Mouse (Mus musculus): ENCODE measurements at regions not wholly inside any gene's neighbourhood (a gene's known extent, or its start where the extent isn't known, plus 50 kb on each side); places are given as distances from the start of the nearest gene placed in this dataset.
"Not testable (repeated sequence)": the region's sequence is repeated elsewhere in the genome, so short reads cannot be mapped to it uniquely, and the experiment has no call there.

DNA sequence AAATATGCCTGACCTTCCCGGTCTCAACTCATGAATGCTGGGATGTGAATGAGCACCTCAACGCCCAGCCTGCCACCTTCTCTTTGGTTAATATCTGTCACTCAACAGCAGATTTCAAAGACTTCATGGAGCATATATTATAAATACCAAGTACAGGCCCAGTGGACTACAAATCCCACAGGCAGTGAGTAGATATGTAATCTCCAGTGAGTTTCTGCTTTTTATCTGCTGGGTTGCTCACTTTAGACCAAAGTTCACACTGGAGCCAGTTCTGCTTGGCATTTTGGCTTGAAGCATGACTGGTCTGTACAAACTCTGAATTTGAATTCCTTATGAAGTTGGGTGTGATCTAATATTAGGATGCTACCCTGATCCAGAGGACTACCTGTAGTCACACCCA lies 377.1 kb upstream of the Ngly1 start:
- ATAC-seq (ENCODE audit: low TSS enrichment), result no peak

DNA sequence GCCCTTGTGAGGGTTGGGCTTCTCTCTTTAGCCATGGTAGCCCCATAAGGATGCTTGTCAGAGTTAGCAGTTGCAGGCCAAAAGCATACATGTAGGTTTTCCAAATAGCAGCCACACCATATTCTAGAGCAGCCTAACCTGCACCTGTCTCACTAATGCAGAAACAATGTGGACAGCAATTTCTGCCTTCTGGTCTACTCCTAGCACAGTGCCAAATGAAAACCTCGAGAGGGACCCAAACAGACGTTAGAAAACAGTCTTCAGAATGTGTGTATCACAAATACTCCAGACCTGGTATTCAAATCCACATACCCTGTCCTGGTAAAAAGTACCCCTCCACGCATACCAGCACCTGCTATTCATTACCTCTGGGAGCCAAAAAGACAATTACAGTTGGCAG lies 368.9 kb upstream of the Ngly1 start:
- no peak for ATAC-seq (ENCODE audit: low TSS enrichment)

DNA sequence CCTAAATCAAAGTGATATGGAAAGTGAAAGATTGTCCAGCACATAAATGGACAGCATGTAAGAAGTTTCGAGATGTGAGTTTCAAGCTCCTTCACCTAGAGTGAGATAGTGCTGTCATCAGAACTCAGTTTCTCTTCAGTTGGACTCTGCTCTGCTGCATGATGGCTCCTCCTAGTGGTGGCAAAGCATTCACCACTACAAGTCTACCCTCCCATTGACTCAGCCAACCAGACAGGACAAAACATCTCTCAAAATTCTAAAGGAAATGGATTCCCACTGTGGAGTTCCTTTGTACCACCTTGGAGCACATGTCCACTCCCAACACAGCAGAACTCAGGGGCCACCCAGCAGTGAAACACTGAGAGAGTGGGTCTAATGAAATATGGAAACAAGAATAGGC lies 367.8 kb upstream of the Ngly1 start:
- peak; percentile 95 for ATAC-seq (ENCODE audit: low TSS enrichment)

DNA sequence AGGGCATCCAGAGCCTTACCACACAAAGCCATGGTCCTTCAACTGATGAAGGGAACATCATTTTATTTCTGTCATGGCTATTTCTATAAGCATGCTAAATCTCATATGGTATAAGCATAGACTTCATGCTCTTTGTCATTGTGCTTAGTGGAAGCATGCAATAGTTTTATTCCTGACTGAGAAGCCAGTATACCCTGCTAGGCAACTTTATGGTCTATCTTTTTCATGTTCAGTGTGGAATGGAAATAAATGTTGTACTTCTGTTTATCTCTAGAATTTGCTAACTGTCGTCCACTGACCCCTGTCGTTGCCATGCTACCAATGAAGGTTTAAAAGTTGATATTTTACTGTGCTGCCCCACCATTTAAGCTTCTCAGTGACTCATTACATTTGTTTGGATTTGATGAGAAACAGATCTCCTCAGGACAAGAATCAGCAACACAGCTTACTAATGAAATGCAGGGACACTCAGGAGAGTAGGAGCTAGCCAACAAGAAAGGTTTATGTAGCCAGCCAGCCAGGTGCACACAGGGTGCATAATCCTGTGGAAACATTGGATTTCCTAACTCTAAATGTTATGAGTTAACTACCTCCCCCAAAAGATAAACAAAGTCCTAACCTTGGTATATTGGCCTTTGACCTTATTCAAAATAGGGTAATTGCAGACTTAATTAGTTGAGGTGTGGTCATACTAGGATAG lies 364.3 kb upstream of the Ngly1 start:
- no peak for ATAC-seq (ENCODE audit: low TSS enrichment)

DNA sequence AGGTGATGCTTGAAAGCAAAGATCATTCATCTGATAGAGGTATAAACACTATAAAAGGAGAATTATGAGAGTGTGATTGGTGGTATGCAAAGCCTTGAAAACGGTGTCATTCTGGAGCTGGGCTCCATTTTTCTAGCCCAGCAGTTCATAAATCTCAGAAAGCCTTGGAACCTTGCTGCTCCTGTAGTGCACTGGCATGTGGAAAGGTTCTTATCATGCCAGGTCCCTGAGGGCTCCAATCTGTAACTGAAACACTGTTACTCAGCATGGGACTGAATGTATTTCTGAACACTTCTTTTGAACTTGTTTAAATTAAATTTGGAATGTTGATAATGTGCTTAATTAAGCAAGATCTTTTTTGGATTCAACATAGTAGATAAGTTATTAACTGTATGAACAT lies 352.0 kb upstream of the Ngly1 start:
- no peak for ATAC-seq (ENCODE audit: low TSS enrichment)

DNA sequence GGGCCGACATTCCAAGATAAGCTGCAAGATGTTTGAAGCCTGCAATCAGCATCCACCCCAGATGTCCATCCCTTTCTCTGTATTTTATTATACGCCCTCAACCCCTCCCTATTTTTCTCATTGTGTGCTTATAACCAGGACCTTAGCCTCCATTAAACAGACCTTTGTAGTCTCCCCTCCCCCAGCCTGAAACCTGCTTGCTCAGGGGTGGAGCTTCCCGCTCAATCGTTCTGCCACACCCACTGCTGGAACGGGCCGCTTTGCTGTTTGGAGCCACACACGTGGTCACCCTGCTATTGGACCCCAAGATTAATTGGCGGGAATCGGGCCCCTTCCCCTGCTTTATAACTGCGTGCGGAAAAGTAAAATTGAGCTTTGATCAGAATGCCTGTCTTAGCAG lies 342.7 kb upstream of the Ngly1 start:
- not testable (repeated sequence) for ATAC-seq (ENCODE audit: low TSS enrichment)

DNA sequence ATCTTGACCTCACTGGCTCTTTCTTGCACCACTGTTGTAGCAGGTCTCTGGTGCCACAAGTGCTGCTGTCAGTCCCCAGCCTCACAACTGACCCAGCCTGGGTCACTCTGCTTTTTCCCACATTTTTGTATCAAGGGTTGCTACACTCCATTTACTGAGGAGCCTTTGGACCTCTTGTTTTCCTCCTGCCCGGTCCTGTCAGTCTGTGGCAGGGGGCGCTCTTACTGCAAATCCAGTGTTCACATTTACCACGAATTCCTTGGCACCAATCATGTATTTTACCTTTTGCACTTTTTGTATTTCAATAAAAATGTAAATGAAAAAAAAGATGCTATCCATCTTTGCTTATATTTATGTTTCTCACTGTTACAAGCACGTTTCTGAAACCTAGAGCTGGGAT lies 335.9 kb upstream of the Ngly1 start:
- not testable (repeated sequence) for ATAC-seq (ENCODE audit: low TSS enrichment)

DNA sequence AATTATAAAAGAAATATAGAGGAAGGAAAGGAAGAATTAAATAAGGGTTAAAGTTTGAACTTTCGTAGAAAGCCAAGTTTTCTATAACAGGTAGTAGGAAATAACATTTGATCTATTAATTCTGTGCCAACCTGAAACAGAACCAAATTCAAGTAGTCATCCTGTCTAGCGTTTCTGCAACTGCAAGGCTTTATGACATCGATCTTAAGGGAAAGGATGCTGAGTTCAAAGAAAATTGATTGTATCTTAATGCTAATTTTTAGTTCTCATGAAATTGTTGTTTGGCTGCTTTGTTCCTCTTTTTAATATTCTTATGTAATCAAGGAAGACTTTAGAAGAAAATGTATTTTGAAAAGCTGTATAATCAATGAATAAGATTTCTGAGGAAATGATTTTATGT lies 334.9 kb upstream of the Ngly1 start:
- no peak for ATAC-seq (ENCODE audit: low TSS enrichment)

DNA sequence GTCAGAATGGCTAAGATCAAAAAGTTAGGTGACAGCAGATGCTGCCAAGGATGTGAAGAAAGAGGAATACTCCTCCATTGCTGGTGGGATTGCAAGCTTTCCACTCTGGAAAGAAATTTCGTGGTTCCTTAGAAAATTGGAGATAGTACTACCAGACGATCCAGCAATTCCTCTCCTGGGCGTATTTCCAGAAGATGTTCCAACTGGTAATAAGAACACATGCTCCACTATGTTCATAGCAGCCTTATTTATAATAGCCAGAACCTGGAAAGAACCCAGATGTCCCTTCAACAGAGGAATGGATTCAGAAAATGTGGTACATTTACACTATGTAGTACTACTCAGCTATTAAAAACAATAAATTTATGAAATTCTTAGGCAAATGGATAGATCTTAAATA lies 324.4 kb upstream of the Ngly1 start:
- not testable (repeated sequence) for ATAC-seq (ENCODE audit: low TSS enrichment)

DNA sequence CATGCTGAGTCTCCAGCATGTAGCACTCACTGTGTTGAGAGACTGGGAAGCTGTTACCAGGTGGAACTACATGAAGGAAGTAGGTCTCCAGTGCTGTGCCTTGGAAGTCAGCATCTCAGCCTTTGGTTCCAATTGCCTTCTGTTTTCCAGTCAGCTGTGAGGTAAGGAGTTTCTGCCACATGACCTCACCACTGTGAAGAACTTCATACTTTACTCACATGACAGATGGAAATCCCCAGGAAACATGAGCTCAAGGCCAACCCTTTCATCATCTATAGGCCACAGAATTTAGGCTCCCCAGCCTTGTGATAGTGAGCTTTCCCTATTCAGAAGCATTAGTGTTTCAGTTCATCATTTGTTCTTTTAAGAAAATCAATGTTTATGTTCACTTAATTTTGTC lies 314.4 kb upstream of the Ngly1 start:
- ATAC-seq (ENCODE audit: low TSS enrichment), result no peak

DNA sequence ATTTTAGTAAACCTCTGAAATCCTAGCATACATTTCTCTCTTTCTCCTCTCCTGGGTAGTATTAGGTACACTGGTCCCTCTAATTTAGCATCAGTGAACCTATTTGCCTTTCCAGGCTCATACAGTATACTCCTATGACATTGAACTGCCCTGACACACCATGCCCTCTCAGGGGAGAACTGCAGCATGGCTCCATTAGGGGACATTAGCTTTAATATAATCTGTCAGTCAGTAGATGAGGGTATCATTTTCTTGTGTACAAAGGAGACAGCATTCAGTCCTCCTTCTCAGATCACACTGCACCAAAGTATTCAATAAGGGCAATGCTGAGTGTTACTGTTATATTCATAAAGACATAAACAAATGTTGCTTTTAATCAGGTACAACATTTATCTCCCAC lies 278.8 kb upstream of the Ngly1 start:
- no peak for ATAC-seq (ENCODE audit: low TSS enrichment)

DNA sequence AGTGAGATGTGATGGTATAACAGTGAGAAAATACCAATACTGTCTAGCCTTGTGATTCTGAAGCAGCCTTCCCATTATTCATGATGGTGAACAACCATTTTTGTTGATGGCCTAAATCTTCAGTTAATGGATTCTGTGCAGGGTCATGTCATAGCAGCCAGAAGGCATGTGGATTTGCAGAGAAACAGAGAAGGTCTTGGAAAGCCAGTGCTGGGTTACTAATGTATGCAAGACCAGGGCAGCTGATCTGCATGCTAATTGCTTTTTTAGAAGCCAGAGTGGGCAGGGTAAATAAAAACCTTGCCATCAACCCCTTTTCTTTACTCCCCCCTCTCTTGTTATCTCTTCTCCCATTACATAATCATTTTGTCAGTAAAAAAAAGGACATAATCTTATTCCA lies 278.3 kb upstream of the Ngly1 start:
- ATAC-seq (ENCODE audit: low TSS enrichment), result no peak

DNA sequence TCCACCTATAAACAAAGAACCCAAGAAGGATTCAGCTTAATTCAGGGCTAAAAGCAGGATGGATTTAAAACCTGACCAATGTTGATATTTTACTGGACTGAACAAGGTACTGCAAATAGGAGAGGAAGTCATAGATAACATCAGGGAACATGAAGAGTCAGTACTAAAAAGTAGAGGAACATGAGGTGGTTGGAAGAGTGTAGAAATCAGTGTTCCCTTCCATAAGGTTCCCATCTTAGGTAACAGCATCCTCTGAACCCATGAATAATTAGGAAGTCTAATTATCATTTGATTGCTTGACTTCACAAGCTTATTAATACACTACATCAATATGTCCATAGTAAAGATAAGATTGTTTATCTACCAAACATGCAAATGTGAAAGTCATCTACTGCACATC lies 277.8 kb upstream of the Ngly1 start:
- no peak for ATAC-seq (ENCODE audit: low TSS enrichment)

DNA sequence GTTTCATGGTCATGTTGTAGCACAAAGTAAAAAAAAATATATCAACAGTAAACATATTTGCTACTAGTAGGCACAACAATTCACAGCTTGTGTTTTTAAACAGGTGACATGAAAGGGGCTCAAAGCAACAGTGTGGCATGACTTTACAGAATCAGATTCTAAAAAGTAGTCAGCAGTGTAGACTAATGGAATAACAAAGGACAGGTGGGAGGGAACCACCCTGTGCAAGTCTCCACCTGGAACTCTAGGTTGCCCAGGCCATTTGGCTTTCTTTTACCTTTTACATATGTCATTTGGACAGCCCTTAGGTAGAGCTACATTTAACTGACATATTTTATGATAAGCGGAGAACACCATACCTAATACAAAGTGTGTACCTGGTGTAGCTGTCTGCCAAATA lies 271.7 kb upstream of the Ngly1 start:
- no peak for ATAC-seq (ENCODE audit: low TSS enrichment)

DNA sequence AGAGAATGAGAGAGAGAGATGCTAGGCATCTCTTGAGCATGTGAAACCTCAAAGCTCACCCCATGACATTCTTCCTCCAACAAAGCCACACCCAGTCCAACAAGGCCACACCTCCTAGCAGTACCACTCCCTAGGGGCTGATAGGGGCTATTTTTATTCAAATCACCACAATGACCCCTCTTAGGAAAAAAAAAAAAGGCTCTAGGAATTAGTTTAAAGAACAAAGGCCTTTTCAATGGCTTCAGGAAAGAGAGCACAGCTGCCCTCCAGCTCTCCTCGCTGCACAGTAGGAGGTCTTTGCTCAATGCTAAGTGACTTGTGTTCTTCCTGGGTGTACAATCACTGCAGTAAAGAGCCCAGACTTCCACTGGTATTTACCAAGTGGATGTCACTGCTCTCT lies 270.8 kb upstream of the Ngly1 start:
- ATAC-seq (ENCODE audit: low TSS enrichment), result no peak

DNA sequence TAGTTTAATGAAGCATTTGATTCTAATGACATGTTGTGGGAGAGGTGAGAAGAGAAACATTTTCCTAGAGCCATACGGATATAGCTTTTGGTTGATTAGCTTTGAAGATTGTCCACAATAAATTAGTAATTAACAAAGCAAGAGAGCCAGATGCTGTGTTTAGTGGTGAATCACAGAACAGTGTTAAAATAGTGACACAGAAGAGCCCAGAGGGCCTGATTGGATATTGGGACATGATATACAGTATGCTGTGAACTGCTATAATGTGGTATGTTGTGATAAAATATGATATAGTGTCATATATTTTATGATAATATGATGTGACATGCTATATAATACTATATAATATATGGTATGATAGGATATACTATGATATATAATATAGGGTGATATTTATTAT lies 243.7 kb upstream of the Ngly1 start:
- ATAC-seq (ENCODE audit: low TSS enrichment), result no peak

DNA sequence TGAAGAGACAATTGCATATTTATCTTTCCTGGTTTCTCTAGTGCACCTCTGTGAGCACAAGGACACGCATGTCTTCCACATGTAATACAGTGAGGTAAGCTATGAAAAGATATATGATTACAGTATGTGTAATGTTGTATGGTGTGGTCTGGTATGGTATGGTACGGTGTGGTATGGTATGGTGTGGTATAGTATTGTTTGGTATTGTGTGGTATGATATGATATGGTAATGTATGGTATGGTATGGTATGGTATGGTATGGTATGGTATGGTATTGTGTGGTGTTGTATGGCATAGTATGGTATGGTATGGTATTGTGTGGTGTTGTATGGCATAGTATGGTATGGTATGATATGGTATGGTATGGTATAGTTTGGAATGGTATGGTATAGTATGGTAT lies 242.1 kb upstream of the Ngly1 start:
- no peak for ATAC-seq (ENCODE audit: low TSS enrichment)

DNA sequence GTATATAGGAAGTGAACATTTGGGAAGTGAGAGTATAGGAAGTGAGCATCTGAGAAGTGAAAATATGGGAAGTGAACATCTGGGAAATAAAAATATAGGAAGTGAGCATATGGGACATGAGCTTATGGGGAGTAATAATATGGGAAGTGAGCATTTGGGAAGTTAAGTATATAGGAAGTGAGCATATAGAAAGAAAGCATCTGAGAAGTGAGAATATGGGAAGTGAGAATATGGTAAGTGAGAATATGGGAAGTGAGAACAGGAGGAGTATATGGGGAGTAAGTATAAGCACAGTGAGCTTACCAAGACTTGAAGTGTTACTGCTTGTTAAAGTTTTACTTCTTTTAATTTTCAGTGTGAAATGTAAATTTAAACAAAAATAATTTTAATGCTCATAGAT lies 239.3 kb upstream of the Ngly1 start:
- ATAC-seq (ENCODE audit: low TSS enrichment), result no peak

DNA sequence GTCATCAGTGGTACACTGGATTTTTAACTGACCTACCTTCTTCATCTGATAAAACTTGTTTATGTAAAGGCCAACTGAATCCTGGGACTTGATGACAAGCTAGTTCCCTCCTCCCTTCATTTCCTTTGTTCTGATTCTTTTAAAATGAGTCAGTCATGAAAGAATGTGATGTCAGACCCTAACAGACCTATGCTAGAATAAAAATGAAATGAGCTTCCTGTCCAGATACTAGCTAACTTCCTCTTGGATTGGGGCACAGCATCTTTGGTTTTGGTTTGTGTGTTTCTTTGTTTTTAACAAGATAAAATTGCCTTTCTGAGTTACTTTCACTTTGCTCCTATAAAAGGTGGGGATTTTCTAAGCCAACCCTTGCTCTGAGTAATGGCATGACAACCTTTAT lies 225.2 kb upstream of the Ngly1 start:
- no peak for ATAC-seq (ENCODE audit: low TSS enrichment)

DNA sequence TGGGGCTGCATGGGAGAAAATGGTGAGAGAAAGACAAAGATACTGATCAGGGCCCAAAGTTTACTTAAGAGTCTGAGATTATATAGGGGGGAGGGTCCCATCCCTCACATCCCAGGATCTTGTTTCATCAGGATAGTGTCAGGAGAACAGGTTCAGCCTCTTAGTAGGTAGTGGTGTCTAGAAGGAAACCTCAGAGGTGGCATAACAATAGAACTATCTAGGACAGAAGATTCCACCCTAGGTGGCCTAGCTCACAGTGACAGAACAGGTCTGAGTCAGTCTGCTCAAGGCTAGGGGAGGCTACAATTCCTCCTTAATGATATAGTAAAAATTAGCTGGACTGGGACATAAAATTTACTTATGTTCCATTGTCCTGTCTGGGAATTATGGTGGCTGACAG lies 211.3 kb upstream of the Ngly1 start:
- no peak for ATAC-seq (ENCODE audit: low TSS enrichment)

DNA sequence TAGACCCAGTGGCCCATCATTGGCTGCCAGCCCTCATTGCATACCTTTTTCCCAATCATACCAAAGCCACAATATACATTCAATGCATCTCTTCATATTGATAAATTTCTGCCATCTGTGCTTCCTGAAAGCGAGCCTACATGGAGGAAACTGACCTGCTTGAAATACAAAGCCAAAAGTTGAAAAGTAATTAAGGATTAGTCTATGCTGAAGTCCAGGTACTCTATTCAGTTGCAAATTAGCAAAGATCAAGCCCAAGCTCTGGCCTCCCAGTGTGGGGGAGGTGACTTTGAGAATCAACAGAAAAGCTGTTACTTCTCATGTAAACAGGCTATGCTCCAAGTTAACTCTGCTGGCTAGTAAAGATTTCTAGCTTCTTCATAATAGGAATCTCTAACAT lies 210.7 kb upstream of the Ngly1 start:
- no peak for ATAC-seq (ENCODE audit: low TSS enrichment)

DNA sequence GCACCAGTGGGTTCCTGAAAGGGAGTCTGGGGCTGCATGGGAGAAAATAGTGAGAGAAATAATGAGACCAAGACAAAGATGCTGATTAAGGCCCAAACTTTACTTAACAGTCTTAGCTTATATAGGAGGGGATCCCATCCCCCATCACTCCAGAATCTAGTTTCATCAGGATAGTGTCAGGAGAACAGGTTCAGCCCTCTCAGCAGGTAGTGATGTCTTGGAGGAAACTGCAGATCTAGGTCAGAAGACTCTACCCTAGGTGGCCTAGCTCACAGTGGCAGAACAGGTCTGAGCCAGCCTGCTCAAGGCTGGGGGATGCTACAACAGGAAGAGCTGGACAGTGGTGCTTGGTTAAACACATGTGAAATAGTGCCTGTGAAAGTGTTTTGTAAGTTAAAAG lies 204.6 kb upstream of the Ngly1 start:
- no peak for ATAC-seq (ENCODE audit: low TSS enrichment)

DNA sequence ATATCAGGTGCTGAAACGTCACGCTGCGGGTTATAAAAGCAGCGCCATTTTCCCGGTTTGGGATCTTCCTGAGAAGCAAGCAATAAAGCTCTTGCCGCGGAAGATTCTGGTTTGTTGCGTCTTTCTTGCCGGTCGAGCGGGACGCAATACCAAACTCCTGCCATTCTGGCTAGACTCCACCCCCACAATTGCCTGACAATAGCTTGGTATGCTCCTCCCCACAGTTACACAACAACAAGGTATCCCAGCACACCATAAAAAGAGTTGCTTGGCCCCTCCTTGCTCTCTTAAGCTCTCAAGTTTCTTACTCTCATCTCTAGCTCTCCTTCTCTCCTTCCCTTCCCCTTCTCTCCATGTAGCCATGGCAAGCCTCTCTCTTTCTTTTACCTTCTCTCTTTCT lies 176.5 kb upstream of the Ngly1 start:
- not testable (repeated sequence) for ATAC-seq (ENCODE audit: low TSS enrichment)

DNA sequence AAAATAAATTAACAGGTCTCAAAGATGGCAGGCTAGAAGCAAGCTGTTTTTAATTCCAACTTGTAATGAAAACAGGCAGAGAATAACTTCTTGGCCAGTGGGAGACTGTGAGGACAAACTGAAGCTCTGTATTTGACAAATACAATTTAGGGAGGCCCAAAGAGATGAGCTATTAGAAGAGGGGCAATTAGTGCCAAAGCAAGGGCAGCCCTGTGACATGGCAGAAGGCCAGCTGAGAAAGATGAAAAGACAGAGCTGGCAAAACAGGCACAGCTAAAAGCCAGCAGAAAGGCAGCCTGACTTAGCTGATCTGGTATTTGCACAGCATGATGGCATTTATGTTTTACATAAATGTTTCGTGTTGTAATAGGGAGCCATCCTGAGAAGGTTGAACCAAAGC lies 175.0 kb upstream of the Ngly1 start:
- no peak for ATAC-seq (ENCODE audit: low TSS enrichment)

DNA sequence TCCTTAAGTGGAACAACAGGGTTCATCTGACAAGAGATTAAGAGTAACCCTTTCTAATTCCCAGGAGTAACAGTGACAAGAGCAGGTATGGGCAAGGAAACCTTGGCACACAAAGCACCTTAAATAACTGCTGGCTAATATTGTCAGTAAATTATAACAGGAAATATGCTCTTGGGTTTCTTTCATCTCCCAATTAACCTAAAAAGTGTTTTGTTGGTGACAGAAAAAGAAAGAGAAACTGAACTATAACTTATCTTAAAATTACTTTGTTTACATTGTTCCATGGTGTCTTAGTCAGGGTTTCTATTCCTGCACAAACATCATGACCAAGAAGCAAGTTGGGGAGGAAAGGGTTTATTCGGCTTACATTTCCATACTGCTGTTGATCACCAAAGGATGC lies 170.0 kb upstream of the Ngly1 start:
- no peak for ATAC-seq (ENCODE audit: low TSS enrichment)
